Comparison of ENCODE assay signal across 7 mouse cellular contexts in genomic region chr6:117166581-117167425, GRCm38 (mm10). TPM values are rescaled to one million over a fixed set of nuclear protein-coding genes. Genes with fewer than 3 reads are reported as not detected.
DNase-seq lines count a peak whose midpoint lies in the region; ATAC-seq and TF ChIP-seq lines count a peak whose summit lies in the region.

No protein-coding gene starts in this region.

- intact Hi-C loops in heart, adult 2 months (cut with DNase I) = loop anchor here (1.0 to 5.0 kb wide), 6 partner anchors 200 to 750 kb away; no protein-coding TSS in a partner anchor

- no peaks in the 10 kb centered on the region for H3K79me2 ChIP-seq in heart, adult 2 months (replicated peaks; ENCODE audit: control insufficient read depth, insufficient read depth, low read length)

- TF ChIP-seq CTCF in heart, adult 2 months (IDR thresholded peaks at IDR 0.05) = peak; percentile 76
- TF ChIP-seq CTCF in kidney, adult 2 months (conservative IDR thresholded peaks at IDR 0.05; ENCODE audit: insufficient read depth, insufficient read length, low read depth, low read length) = peak; percentile 82

- H3K9ac ChIP-seq in embryonic facial prominence, embryonic 11.5 days (replicated peaks; ENCODE audit: low read length) = peak overlapping the region; percentile 32; the same call in 1 of the 2 replicates
- 0 out of 2 replicates have a peak overlapping the region, but pooled peaks have one; percentile 18 for H3K9ac ChIP-seq in heart, adult 2 months (ENCODE audit: low read depth, low read length)
- H3K9ac ChIP-seq in midbrain, embryonic 13.5 days (replicated peaks) = no peak overlapping the region

- peak; percentile 50 to 55 for DNase-seq in adrenal gland, postnatal 4 days (ENCODE audit: low spot score in 2 of 2)
- DNase-seq in embryonic facial prominence, embryonic 11.5 days (ENCODE audit: low spot score) = peak; percentile 96
- DNase-seq in heart, adult 2 months = peak; percentile 87 to 89
- peak; percentile 94 for DNase-seq in kidney, adult 2 months
- peak; percentile 94 for DNase-seq in limb, embryonic 10.5 days (ENCODE audit: low spot score)
- peak; percentile 52 to 79 for DNase-seq in spleen, postnatal 4 days (ENCODE audit: low spot score in 2 of 2)

- no peaks in the 10 kb centered on the region for H3K27me3 ChIP-seq in embryonic facial prominence, embryonic 11.5 days (ENCODE audit: control insufficient read depth, insufficient read depth, low read length)
- no peaks in the 10 kb centered on the region for H3K27me3 ChIP-seq in heart, adult 2 months (ENCODE audit: control insufficient read depth, insufficient read depth, low read length)
- H3K27me3 ChIP-seq in kidney, adult 2 months (replicated peaks; ENCODE audit: control insufficient read depth, insufficient read depth, low read length) = no peaks in the 10 kb centered on the region
- H3K27me3 ChIP-seq in limb, embryonic 10.5 days (ENCODE audit: low read depth, poor library complexity, severe bottlenecking) = peaks cover 73% of the 10 kb centered on the region
- H3K27me3 ChIP-seq in midbrain, embryonic 13.5 days = peaks cover 61% of the 10 kb centered on the region

- H3K27ac ChIP-seq in embryonic facial prominence, embryonic 11.5 days (replicated peaks; ENCODE audit: low read depth, low read length) = 0 out of 2 replicates have a peak overlapping the region, but pooled peaks have one; percentile 35
- peak overlapping the region; percentile 96 for H3K27ac ChIP-seq in heart, adult 2 months
- no peak overlapping the region for H3K27ac ChIP-seq in kidney, adult 2 months (ENCODE audit: insufficient read depth, low read depth, low read length)
- H3K27ac ChIP-seq in limb, embryonic 10.5 days = peak overlapping the region; percentile 91
- H3K27ac ChIP-seq in midbrain, embryonic 13.5 days = no peak overlapping the region

- peak overlapping the region; percentile 23 for H3K4me2 ChIP-seq in embryonic facial prominence, embryonic 11.5 days (ENCODE audit: low read depth, low read length)
- H3K4me2 ChIP-seq in midbrain, embryonic 13.5 days (replicated peaks) = peak overlapping the region; percentile 32

- H3K36me3 ChIP-seq in embryonic facial prominence, embryonic 11.5 days (replicated peaks; ENCODE audit: control insufficient read depth, insufficient read depth, low read depth, low read length) = no peaks in the 10 kb centered on the region
- H3K36me3 ChIP-seq in heart, adult 2 months (ENCODE audit: control insufficient read depth, insufficient read depth, low read length) = no peaks in the 10 kb centered on the region
- no peaks in the 10 kb centered on the region for H3K36me3 ChIP-seq in kidney, adult 2 months (ENCODE audit: control insufficient read depth, insufficient read depth, low read length)
- H3K36me3 ChIP-seq in limb, embryonic 10.5 days = peaks cover 8% of the 10 kb centered on the region; the same call in 1 of the 2 replicates
- H3K36me3 ChIP-seq in midbrain, embryonic 13.5 days = no peaks in the 10 kb centered on the region

- H3K9me3 ChIP-seq in embryonic facial prominence, embryonic 11.5 days (replicated peaks; ENCODE audit: control insufficient read depth, low read length) = no peaks in the 10 kb centered on the region
- no peaks in the 10 kb centered on the region for H3K9me3 ChIP-seq in limb, embryonic 10.5 days (replicated peaks)
- no peaks in the 10 kb centered on the region for H3K9me3 ChIP-seq in midbrain, embryonic 13.5 days

- ATAC-seq in embryonic facial prominence, embryonic 11.5 days (replicated peaks; ENCODE audit: insufficient number of reproducible peaks, low FRiP score, low TSS enrichment, low read depth) = peak; percentile 60
- ATAC-seq in midbrain, embryonic 13.5 days = peak; percentile 85

- no peak overlapping the region for H3K4me3 ChIP-seq in embryonic facial prominence, embryonic 11.5 days (ENCODE audit: low read depth, low read length)
- H3K4me3 ChIP-seq in heart, adult 2 months = peak overlapping the region; percentile 7; the same call in 1 of the 2 replicates
- H3K4me3 ChIP-seq in kidney, adult 2 months (ENCODE audit: insufficient read depth, low read depth, low read length) = no peak overlapping the region
- H3K4me3 ChIP-seq in limb, embryonic 10.5 days = peak overlapping the region; percentile 79
- H3K4me3 ChIP-seq in midbrain, embryonic 13.5 days (replicated peaks) = no peak overlapping the region

- peak; percentile 86 for TF ChIP-seq EP300 in heart, adult 2 months (IDR thresholded peaks at IDR 0.05; ENCODE audit: insufficient read depth, low read depth, low read length)

- under 1% methylated on average over 16 of the region's 16 CpGs for WGBS in embryonic facial prominence, embryonic 11.5 days
- 5% methylated on average over 16 of the region's 16 CpGs for WGBS in heart, adult 2 months
- 7% methylated on average over 16 of the region's 16 CpGs for WGBS in kidney, adult 2 months
- 1% methylated on average over 16 of the region's 16 CpGs for WGBS in limb, embryonic 10.5 days
- 2% methylated on average over 16 of the region's 16 CpGs for WGBS in midbrain, embryonic 13.5 days

- no peak for TF ChIP-seq POLR2A in heart, adult 2 months (IDR thresholded peaks at IDR 0.05; ENCODE audit: insufficient read depth, low read depth, low read length)
- no peak for TF ChIP-seq POLR2A in kidney, adult 2 months (IDR thresholded peaks at IDR 0.05; ENCODE audit: low read depth, low read length)

- peaks cover 3% of the 10 kb centered on the region; the same call in 1 of the 2 replicates for H3K4me1 ChIP-seq in embryonic facial prominence, embryonic 11.5 days (ENCODE audit: control insufficient read depth, insufficient read depth, low read length)
- H3K4me1 ChIP-seq in heart, adult 2 months (ENCODE audit: control insufficient read depth, insufficient read depth, low read length) = peaks cover 6% of the 10 kb centered on the region
- peaks cover 3% of the 10 kb centered on the region; the same call in 1 of the 2 replicates for H3K4me1 ChIP-seq in kidney, adult 2 months (ENCODE audit: control insufficient read depth, insufficient read depth, low read length)
- H3K4me1 ChIP-seq in limb, embryonic 10.5 days = peaks cover 54% of the 10 kb centered on the region
- H3K4me1 ChIP-seq in midbrain, embryonic 13.5 days (replicated peaks) = peaks cover 28% of the 10 kb centered on the region

RNA-seq across cellular contexts. Expression of gene Cxcl12, which starts 1.5 kb away (rescaled TPM):
- total RNA-seq in adrenal gland, postnatal 4 days (2021) = 10 to 100 TPM; 70.0 to 80.4 TPM
- 147 TPM in 2 replicates for polyA plus RNA-seq in embryonic facial prominence, embryonic 11.5 days (2014; fragmentation: Nextera tagmentation; extraction: Ambion mirVana)
- total RNA-seq in heart, adult 2 months (2021) = 100 to 1,000 TPM in 1 of 2 experiments, 10 to 100 TPM in 1; 97.9 to 116 TPM
- 101 and 166 TPM in 2 replicates for polyA plus RNA-seq in heart, adult 2 months (2012; rRNA removed)
- 326 and 361 TPM in 2 replicates for polyA plus RNA-seq in kidney, adult 2 months (2012; rRNA removed)
- polyA plus RNA-seq in limb, embryonic 10.5 days (2016; fragmentation: Nextera tagmentation; extraction: Ambion mirVana) = 44.7 and 74.6 TPM in 2 replicates
- 50.3 and 61.2 TPM in 2 replicates for polyA plus RNA-seq in midbrain, embryonic 13.5 days (2015; fragmentation: Nextera tagmentation; extraction: Ambion mirVana)

Comparison
In these comparisons a context has a peak if more than half of its experiments do, and no peak if none do; other contexts are left out.
1. H3K27ac ChIP-seq: peak in embryonic facial prominence, embryonic 11.5 days (single experiment), heart, adult 2 months (single experiment) and limb, embryonic 10.5 days (single experiment); none in kidney, adult 2 months (single experiment) and midbrain, embryonic 13.5 days (single experiment).
2. H3K4me3 ChIP-seq: peak in heart, adult 2 months (single experiment) and limb, embryonic 10.5 days (single experiment); none in embryonic facial prominence, embryonic 11.5 days (single experiment), kidney, adult 2 months (single experiment) and midbrain, embryonic 13.5 days (single experiment).
3. Peak in every context shown above with its lines, with median percentiles within 50 percentile points of each other: DNase-seq.